Mouse (Mus musculus): ENCODE data around the gene Zbtb7b.

Zbtb7b gene

DNA sequence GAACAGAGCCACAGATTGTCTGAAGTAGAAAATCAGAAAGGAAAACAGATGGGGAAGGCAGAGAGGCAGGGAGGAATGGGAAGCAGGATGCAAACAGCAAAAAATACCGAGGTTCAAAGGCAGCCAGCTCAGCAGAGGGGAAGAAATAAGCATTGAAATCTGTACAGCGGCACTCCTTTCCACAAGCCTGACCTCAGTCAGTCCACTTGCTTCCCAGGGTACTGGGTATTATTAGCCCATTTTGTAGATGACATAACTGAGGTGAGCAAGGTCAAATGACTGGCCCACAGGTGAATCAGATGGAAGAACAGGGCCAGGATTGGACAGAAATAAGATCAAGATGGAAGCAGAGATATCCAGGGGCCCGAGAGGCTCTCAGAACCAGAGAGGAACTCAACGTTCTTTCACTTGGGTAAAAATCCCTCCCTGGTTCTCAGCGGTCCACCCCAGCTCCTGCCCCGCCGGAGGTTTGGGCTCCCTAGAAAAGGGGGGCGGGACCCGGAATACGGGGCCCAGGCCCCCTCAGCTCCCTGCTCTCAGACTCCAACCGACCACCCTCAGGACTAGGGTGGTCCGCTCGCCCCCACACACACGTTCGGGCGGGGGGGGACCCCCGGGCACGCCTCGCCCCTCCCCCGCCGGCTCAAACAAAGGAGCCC, 57.4 kb downstream of the Zbtb7b start:
- DNase-seq (ENCODE audit: low spot score): no peak

DNA sequence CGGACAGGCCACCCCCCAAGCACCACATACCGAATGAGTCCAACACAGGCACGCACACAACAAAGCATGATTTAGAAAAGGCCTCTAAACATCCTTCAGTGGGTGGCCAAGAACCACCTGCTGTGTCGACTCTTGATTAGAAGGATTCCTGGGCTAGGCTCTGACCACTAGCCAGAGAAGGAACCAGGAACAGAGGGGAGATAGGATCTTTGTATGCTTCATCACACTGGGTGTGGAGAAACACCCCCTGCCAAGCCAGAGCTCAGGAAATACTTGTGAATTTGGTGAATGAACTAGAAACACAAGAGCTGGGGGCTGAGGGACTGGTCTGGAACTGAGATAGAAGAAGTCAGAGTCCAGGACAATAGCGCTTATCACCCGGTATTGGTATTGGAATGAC, 58.0 kb downstream of the Zbtb7b start:
- no peak for DNase-seq (ENCODE audit: low spot score)

- DNase-seq (ENCODE audit: low spot score): no peak
Measured at GRCm38 (mm10) chr3:89333053-89333452, 61.5 kb downstream of the Zbtb7b start.

- no peak for DNase-seq (ENCODE audit: low spot score)
Measured at GRCm38 (mm10) chr3:89332476-89332875, 62.1 kb downstream of the Zbtb7b start.

DNA sequence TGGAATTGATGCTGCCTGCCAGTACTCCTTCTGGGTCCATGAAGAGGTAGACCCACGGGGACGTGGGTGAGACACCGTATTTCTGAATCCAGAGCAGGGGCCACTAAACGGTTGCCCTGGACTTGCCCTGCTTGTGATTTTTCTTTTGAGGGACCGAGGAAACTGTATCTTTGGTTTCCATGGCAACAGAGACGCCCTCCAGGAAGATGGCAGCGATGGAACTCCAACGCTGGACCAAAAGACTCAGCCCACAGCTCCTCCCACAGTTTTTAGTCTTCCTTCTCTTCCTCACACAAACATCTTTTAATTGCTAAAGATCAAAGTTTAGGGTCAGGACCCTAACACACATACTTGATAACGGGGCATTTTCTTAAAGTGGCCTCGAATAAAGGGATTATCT, 62.6 kb downstream of the Zbtb7b start:
- DNase-seq (ENCODE audit: low spot score): no peak

- DNase-seq (ENCODE audit: low spot score): no peak
Measured at GRCm38 (mm10) chr3:89331561-89331960, 63.0 kb downstream of the Zbtb7b start.

GRCm38 (mm10) chr3:89330948-89331347, 63.6 kb downstream of the Zbtb7b start:
- no peak for DNase-seq (ENCODE audit: low spot score)

- DNase-seq (ENCODE audit: low spot score): no peak
Measured at GRCm38 (mm10) chr3:89330346-89330745, 64.2 kb downstream of the Zbtb7b start.

DNA sequence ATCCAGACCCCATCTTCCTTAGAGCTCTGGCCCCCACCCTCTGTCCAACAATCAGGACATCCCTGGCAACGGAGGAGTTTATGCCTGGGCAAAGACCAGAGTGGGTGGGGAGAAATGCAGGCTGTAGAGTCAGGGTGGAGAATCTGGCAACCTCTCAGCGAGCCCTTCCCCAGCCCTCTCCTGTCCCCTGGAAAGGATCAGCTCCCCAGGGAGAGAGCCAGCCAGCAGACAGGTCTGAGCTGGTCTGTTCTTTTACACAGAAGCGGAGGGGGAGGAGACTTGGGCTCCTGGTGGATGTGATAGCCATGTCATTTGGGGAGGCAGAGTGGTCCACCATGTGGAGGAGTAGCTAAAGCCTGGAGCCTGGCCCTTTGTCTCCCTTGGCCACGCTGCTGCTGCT, 66.0 kb downstream of the Zbtb7b start:
- DNase-seq (ENCODE audit: low spot score): no peak

Measured in ovary, postnatal 10 days (tissue).